Mouse (Mus musculus): ENCODE results near the gene Tpk1.

The Tpk1 gene

DNA sequence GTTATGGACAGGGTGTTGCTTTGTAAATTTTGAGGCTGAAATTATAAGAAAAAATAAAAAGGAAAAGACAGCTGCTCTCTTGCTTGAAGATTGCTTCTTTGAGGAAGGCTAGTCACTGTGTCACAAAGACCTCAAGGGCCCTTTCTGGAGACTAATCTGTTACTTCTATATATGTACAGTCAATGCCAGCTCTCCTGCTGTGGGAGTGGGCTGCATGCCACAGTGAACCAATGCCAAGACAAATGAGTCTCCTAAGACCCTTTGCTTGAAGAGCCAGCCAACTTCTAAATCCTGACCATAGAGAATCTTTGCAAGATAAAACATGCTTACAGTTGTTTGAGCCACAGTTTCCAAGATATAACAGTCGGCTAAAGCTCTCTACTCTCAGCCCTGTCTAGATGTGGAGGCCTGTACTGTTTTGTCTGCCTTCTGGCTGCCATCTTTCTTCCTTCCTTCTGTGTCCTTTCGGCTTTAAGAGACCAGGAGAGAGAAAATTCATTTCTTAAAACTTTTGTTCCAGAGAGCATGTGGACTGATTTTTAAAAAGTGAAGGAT, 230.0 kb downstream of the Tpk1 start:
- no peak for DNase-seq (ENCODE audit: low spot score)

GRCm38 (mm10) chr6:43434365-43434764, 231.7 kb downstream of the Tpk1 start:
- DNase-seq (ENCODE audit: low spot score): no peak

DNA sequence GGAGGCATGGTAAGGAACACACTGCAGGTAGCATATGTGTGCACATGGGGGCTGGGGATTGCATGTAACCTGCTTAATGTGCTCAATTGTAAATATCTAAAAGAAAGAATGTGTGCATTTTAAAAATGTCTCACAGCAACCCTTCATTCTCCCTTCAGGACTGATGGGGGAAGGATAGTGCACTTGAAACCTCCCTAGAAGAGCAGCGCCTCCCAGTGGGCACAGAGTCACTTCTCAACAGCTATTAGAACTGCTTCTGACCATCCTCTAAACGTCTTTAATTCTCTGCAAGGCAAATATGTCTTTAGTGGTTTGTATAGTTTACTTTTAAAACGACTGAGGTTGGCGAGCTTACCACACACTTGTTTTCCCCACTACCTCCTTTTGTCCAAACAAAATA, 241.1 kb downstream of the Tpk1 start:
- DNase-seq (ENCODE audit: low spot score): no peak

- no peak for DNase-seq (ENCODE audit: low spot score)
Measured at GRCm38 (mm10) chr6:43420358-43420979, 245.6 kb downstream of the Tpk1 start.

DNA sequence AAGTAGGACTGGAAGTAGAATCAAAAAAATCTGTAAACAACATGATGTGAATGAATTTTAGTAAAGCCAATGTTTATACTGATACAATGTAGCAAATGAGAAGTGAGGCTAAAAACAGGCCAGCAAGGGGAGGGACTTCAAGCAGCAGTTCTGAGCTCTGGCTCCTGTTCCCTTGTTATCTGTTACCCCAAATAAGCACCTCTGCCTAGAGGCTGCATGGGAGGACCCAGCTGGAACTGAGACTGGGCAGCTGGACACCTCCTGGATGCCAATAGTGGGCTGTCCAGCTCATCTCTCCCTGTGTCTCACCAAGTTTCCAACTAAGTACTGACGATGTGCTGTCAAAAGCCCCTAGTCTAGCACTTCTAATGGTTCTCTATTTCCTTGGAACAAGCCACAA, 257.1 kb downstream of the Tpk1 start:
- DNase-seq (ENCODE audit: low spot score): no peak

GRCm38 (mm10) chr6:43403076-43403475, 263.0 kb downstream of the Tpk1 start:
- no peak for DNase-seq (ENCODE audit: low spot score)

DNA sequence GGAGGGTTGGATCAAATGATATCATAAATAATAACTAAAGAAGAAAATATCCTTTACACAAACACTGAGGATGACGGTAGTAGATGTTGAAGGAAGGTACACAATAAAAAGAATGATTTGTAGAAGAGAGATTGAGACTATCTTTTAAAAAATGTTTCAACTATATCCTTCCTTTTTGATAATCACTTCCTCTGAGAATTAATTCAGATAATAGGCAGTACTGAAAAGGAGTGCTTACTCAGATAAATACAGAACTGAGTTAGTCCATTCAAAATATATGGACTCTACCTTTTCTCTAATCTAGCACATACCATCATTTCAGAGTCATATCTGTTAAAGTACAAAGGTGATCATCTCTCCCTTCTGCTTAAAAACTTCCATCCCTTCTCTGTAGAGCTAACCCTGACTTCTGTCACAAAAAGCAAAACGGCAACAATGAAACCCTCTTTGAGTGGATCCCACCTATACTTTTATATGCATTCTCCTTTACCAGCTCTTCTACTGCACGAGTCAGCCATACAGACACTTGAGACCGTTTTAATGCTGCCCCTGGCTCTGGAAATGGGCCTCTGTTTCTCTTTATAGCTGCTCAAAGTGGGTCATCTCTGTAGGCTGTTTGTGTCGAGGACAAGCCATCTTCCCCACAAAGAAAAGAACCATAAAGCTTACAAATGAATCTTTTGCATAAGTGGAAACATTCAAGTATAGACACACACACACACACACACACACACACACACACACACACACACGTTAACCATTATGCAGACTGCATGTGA, 263.7 kb downstream of the Tpk1 start:
- no peak for DNase-seq (ENCODE audit: low spot score)

DNA sequence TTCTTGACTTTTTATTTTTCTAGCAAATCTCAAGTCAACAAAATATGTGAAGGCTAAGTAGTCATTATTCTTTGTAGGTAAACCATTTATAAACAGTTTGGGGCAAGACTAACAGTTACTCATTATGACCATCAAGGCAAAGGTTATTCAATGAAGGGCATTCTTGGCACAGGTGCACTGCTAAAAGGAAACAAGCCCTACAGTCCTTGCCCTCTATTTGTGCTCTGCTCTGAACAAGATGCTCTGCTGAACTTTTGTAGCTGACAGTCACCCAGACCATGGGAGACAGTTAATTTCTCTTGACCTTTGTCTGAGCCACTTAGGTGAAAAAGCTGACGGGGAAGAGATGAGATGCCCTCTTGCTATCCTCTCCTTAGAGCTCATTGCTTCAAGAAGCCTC, 269.7 kb downstream of the Tpk1 start:
- no peak for DNase-seq (ENCODE audit: low spot score)

- peak; percentile 16 for DNase-seq (ENCODE audit: low spot score)
Measured at GRCm38 (mm10) chr6:43395538-43395937, 270.5 kb downstream of the Tpk1 start.

GRCm38 (mm10) chr6:43391358-43391757, 274.7 kb downstream of the Tpk1 start:
- DNase-seq (ENCODE audit: low spot score): peak; percentile 13

DNA sequence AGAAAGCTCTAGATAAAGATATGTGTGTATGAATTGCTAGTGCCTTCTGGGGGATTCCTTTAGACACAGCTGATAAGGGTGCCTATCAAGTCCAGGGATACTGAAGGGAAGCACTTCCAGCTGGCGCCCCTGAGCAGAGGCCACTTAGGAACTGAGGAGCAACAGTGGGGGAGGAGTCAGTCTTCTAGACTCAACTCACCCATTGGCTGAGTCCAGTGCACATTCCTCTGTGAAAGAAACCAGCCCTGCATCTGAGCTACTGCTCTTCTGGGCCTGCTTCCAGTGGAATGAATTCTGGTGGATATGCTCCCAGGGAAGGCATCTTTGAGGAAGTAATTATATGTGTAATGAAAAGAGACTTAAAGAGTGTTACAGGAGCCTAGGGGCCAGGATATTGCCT, 278.8 kb downstream of the Tpk1 start:
- peak; percentile 56 for DNase-seq (ENCODE audit: low spot score)

DNA sequence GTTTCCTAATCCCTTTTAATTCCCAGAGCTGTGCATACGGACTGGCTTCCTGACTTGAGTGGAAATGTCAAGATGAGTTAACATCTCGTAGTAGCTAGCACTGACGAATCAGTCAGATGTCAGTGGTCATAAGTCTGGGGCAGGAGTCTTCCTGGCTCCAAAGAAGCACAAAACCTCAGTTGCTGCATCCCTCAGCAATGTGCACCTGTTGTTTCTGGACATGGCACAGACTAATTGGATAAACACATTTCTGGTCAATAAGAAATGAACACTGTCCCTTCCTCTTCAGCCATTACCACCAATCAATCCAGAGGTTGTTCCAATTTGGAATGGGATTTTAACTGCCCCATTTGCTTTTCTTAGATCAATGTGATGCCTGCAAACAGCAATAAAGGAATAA, 281.2 kb downstream of the Tpk1 start:
- DNase-seq (ENCODE audit: low spot score): no peak

- DNase-seq (ENCODE audit: low spot score): no peak
Measured at GRCm38 (mm10) chr6:43384304-43384703, 281.8 kb downstream of the Tpk1 start.

DNA sequence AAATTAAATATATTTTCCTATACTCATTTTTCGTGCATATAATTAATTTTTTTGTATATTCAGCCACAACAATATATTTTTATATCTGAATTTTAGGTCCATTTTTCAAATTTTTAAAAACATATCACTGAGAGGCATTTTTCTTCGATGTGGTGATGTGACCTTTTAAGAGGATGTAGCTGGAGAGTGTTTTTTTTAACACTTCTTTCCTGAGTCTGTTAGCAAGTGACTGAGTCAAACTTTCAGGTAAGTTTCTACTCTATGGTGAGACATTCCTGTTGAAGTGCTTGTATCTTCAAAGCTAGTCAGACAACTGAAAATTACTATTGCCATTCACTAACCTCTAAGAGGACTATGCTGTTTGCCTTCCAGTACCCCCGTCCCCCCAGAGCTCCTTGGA, 283.3 kb downstream of the Tpk1 start:
- DNase-seq (ENCODE audit: low spot score): no peak

DNA sequence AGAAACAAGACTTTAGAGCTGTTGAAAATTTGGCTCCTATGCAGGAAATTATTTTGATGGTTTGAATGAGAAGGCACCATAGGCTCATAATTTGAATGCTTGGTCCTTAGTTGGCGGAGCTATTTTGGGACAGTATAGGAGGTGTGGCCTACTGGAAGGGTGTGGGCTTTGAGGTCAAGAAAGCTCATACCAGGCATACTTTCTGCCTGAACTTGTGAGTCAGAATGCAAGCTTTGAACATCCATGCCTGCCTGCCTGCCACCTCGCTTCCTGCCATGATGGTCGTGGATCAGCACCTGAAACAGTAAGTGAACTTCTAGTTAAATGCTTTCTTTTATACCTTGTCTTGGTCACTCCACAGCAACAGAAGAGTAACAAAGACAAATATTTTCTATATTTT, 283.8 kb downstream of the Tpk1 start:
- DNase-seq (ENCODE audit: low spot score): no peak

- no peak for DNase-seq (ENCODE audit: low spot score)
Measured at GRCm38 (mm10) chr6:43373206-43373605, 292.9 kb downstream of the Tpk1 start.

DNA sequence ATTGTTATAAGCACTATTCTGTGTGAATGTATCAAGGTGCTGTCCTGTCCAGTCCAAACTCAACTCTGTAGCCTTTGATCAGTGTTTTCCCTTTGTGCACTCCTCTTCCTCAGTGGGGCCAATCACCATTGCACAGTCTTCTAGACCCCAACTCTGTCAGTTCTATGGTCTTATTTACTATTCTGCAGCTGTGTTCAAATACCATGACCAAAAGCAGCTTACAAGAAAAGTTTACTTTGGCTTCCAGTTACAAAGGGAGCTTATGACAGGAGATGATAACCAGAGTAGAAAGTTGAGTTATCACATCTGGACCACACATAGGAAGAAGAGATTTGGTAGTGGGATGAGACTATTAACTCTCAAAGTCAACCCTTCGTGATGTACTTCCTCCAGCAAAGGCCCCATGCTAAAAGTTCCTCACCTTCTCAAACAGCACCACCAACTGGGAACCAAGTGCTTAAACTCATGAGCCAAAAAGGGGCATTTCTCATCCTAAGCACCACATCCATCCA, 298.6 kb downstream of the Tpk1 start:
- no peak for DNase-seq (ENCODE audit: low spot score)

DNA sequence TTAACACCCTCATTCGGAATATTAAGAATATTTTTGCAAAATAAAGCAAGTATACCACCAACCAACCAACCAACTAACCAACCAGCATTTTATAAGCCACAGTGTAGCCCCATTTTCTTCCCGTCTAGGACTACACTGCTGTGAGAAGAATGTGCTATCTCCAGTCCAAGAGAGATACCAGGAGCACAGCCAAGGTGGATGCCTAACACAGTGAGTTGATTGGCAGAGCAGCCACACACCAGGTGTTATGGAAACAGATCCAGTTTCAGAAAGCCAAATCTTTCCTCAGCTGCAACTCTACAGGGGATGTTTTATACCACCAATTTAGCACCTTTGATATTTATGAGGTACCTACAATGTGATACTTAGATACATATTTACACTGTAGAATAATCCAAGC, 299.1 kb downstream of the Tpk1 start:
- no peak for DNase-seq (ENCODE audit: low spot score)

DNA sequence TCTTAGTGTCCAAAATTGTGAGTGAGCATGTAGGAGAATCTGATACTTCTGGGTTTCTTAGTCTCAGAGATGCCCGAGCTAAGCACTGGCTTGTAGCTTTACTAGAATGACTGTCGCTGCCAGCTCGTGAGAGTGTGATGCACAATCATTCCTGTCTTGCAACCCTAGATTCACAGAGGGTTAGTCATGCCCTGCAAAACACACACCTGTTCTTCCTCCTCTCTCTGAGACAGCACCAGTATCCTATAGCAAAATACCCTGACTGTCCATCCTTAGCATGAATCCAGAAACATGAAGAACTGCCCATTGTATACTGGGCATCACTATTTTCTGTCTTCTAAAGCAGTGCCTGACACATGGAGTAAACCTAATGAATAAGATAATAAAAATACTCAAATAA, 302.2 kb downstream of the Tpk1 start:
- no peak for DNase-seq (ENCODE audit: low spot score)

DNA sequence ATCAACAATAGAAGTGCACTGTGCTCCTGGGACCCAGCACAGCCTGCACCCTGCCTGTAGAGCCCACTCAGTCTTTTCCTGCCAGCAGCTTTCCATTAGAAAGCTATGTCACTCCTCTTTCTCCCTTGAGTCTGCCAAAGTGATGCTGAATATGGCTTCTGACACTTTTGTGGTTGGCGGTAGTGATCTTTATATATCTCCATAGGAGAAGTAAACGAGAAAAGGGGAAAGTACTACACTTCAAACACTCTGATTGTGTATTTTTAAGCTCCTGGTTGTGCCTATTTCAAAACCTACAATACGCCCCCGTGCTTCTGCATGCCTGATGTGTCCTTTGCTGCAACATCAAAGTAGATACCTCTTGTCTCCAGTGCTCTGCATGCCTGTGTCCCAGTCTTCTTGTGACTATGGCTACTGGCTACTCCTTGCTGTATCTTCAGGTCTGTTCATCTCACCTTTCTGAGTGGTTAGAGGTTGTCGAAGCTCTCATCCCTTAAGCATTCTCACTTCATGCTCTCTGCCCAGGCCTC, 302.7 kb downstream of the Tpk1 start:
- no peak for DNase-seq (ENCODE audit: low spot score)

GRCm38 (mm10) chr6:43361248-43361647, 304.8 kb downstream of the Tpk1 start:
- no peak for DNase-seq (ENCODE audit: low spot score)

- DNase-seq (ENCODE audit: low spot score): no peak
Measured at GRCm38 (mm10) chr6:43360214-43360613, 305.9 kb downstream of the Tpk1 start.
